Comparison of ENCODE assay signal across 9 mouse cellular contexts in the genomic region with DNA sequence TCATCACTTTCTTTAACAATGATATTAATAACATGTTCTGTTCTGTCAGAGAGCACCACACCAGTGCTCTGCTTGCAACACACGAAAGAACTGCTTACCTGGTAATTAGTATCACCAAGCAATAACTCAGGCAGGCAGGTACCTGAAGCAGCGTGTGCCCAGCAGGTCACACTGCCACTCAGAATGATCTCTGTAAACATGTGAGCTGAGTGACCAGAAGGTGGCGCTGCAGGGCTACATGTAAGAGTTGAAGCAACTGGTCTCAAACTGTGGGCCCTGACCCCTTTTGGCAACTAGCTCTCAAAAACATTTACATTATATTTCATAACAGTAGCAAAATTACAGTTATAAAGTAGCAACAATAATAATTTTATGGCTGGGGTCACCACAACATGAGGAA. TPM values are rescaled to one million over a fixed set of nuclear protein-coding genes. Genes with fewer than 3 reads are reported as not detected.
A peak's percentile ranks its signal among the peaks of the same experiment; 100 is the strongest.
DNase-seq lines count a peak whose midpoint lies in the region; ATAC-seq and TF ChIP-seq lines count a peak whose summit lies in the region.
"Had no signal": no experiment of that assay in that cellular context is flagged by ENCODE, and none has a peak within 500 bp of the region (broad histone marks: within the 10 kb centered on the region; RNA-seq: fewer than 3 reads in every experiment).

No protein-coding gene starts in this region.

- peak; percentile 71 to 92 for TF ChIP-seq CTCF in CH12.LX (conservative IDR thresholded peaks at IDR 0.05 in 1 of 2, IDR thresholded peaks at IDR 0.05 in 1 of 2; ENCODE audit: low read depth in 2 of 2, low read length in 2 of 2)

- H3K9ac ChIP-seq in CH12.LX (ENCODE audit: insufficient read depth, low read depth): no peak overlapping the region
- H3K9ac ChIP-seq: limb, embryonic 13.5 days had no signal

- TF ChIP-seq RAD21 in CH12.LX (IDR thresholded peaks at IDR 0.05; ENCODE audit: low read depth, low read length): peak; percentile 90

- dilution Hi-C loops in CH12.LX (cut with MboI; ENCODE audit: extremely low pct_ligation_motif_present, extremely low pct_unique_long_range_greater_than_20kb, low sequenced_read_pairs): no loop called here

- intact Hi-C loops in gastrocnemius, postnatal 36 days (cut with DNase I): no loop called here

- peaks cover 25 to 64% of the 10 kb centered on the region in 2 experiments for H3K36me3 ChIP-seq in CH12.LX (replicated peaks in 1 of 2; ENCODE audit: control insufficient read depth in 1 of 2, insufficient read depth in 1 of 2, low read length in 1 of 2)

- no peaks in the 10 kb centered on the region for H3K4me1 ChIP-seq in CH12.LX (ENCODE audit: control insufficient read depth in 1 of 2, insufficient read depth in 2 of 2)
- H3K4me1 ChIP-seq: limb, embryonic 13.5 days had no signal

- H3K27ac ChIP-seq in CH12.LX (ENCODE audit: insufficient read depth, low read depth): no peak overlapping the region
- H3K27ac ChIP-seq: limb, embryonic 13.5 days had no signal

- H3K4me2 ChIP-seq in CH12.LX (ENCODE audit: insufficient read depth, low read depth, poor library complexity, severe bottlenecking): no peak overlapping the region
- H3K4me2 ChIP-seq: limb, embryonic 13.5 days had no signal

- in situ Hi-C loops in CH12.LX (cut with MboI; ENCODE audit: low pct_ligation_motif_present, low pct_unique_long_range_greater_than_20kb, low sequenced_read_pairs): loop anchor here (10.0 to 25.0 kb wide), 3 partner anchors 299 to 749 kb away; partner anchors contain the start of gene Foxf2

- no peaks in the 10 kb centered on the region for H3K27me3 ChIP-seq in CH12.LX (replicated peaks)
- H3K27me3 ChIP-seq: limb, embryonic 13.5 days had no signal

- no peaks in the 10 kb centered on the region for H3K79me2 ChIP-seq in CH12.LX (replicated peaks; ENCODE audit: control insufficient read depth, extremely low read depth, insufficient read depth, poor library complexity, severe bottlenecking)

- TF ChIP-seq EP300 in CH12.LX (IDR thresholded peaks at IDR 0.05; ENCODE audit: low read length): no peak

- H3K9me3 ChIP-seq in CH12.LX (replicated peaks; ENCODE audit: low read length): no peaks in the 10 kb centered on the region
- H3K9me3 ChIP-seq: limb, embryonic 13.5 days had no signal

- TF ChIP-seq POLR2A in CH12.LX (IDR thresholded peaks at IDR 0.05; ENCODE audit: low read depth, low read length): no peak

- peak; percentile 87 for ATAC-seq in common myeloid progenitor, adult 5-6 weeks (replicated peaks; ENCODE audit: low read depth, poor library complexity, severe bottlenecking)

- H3K4me3 ChIP-seq in CH12.LX (replicated peaks in 1 of 3; ENCODE audit: low read depth in 2 of 3, low read length in 2 of 3, poor library complexity in 1 of 3): no peak overlapping the region
- H3K4me3 ChIP-seq: limb, embryonic 13.5 days had no signal

- DNase-seq in CH12.LX (ENCODE audit: extremely low read depth) (peak; percentile 86), adipocyte (ENCODE audit: low spot score) (peak; percentile 68)
- DNase-seq in gastrocnemius, postnatal 36 days: peak; percentile 53 to 60
- peak; percentile 69 to 92 for DNase-seq in kidney, postnatal 36 days
- peak; percentile 83 for DNase-seq in lung, postnatal 10 days
- DNase-seq in right cerebral cortex, postnatal 10 days (ENCODE audit: low spot score in 2 of 2): peak; percentile 60 to 72
- peak; percentile 49 to 64 for DNase-seq in urinary bladder, postnatal 36 days (ENCODE audit: low spot score in 2 of 2)

TF ChIP-seq in CH12.LX, 34 proteins besides CTCF, POLR2A, EP300 and RAD21:
- TF ChIP-seq ZKSCAN1 (IDR thresholded peaks at IDR 0.05; ENCODE audit: borderline replicate concordance, low read depth, low read length): no peak
- no peak for TF ChIP-seq CHD2 (IDR thresholded peaks at IDR 0.05; ENCODE audit: low read length)
- TF ChIP-seq BHLHE40 (IDR thresholded peaks at IDR 0.05; ENCODE audit: low read depth, low read length): 0 out of 2 replicates have a peak, but pooled peaks have one; percentile 12
- no peak for TF ChIP-seq USF1 (IDR thresholded peaks at IDR 0.05; ENCODE audit: low read depth, low read length)
- peak; percentile 89 for TF ChIP-seq SMC3 (IDR thresholded peaks at IDR 0.05; ENCODE audit: low read depth, low read length)
- no peak for TF ChIP-seq RCOR1 (conservative IDR thresholded peaks at IDR 0.05; ENCODE audit: low read depth, low read length)
- TF ChIP-seq JUN (IDR thresholded peaks at IDR 0.05; ENCODE audit: insufficient read depth, low read depth, low read length): no peak
- no peak for TF ChIP-seq UBTF (IDR thresholded peaks at IDR 0.05; ENCODE audit: low read depth, low read length)
- no peak for TF ChIP-seq HCFC1 (IDR thresholded peaks at IDR 0.05; ENCODE audit: low read depth, low read length)
- TF ChIP-seq NRF1 (IDR thresholded peaks at IDR 0.05; ENCODE audit: low read depth, low read length): no peak
- no peak for TF ChIP-seq GABPA (IDR thresholded peaks at IDR 0.05; ENCODE audit: insufficient replicate concordance, low read depth, low read length)
- peak; percentile 48 for TF ChIP-seq ZC3H11A (IDR thresholded peaks at IDR 0.05; ENCODE audit: low read depth, low read length)
- no peak for TF ChIP-seq TBP (conservative IDR thresholded peaks at IDR 0.05; ENCODE audit: low read depth, low read length)
- TF ChIP-seq ZMIZ1 (IDR thresholded peaks at IDR 0.05; ENCODE audit: low read depth, low read length): no peak
- TF ChIP-seq MAZ (IDR thresholded peaks at IDR 0.05; ENCODE audit: low read depth, low read length): no peak
- TF ChIP-seq TCF12 (IDR thresholded peaks at IDR 0.05; ENCODE audit: low read depth, low read length): no peak
- no peak for TF ChIP-seq MXI1 (IDR thresholded peaks at IDR 0.05; ENCODE audit: low read depth, low read length)
- no peak for TF ChIP-seq MAFK (IDR thresholded peaks at IDR 0.05; ENCODE audit: insufficient replicate concordance, low read length)
- peak; percentile 21; the same call in 1 of the 2 replicates for TF ChIP-seq MAX (IDR thresholded peaks at IDR 0.05; ENCODE audit: low read length)
- no peak for TF ChIP-seq E2F4 (IDR thresholded peaks at IDR 0.05; ENCODE audit: insufficient replicate concordance, low read depth, low read length)
- no peak for TF ChIP-seq IRF4 (IDR thresholded peaks at IDR 0.05; ENCODE audit: low read depth, low read length)

RNA-seq across cellular contexts. Expression of gene Hus1b, which starts 59.1 kb away (rescaled TPM):
- total RNA-seq in CH12.LX (2012; rRNA removed): 7.3 and 8.1 TPM in 2 replicates
- total RNA-seq in CH12.LX (2014; rRNA removed): 17.8 and 18.2 TPM in 2 replicates
- polyA plus RNA-seq in CH12.LX (2012; ENCODE audit: insufficient read length, low read depth): 9.0 and 9.4 TPM in 2 replicates
- 0.55 TPM in 1 of 2 replicates, not detected in the other for total RNA-seq in common myeloid progenitor, adult 5-6 weeks (2017)
- total RNA-seq in gastrocnemius, postnatal 36 days (2021): under 1 TPM in 1 of 2 experiments, not detected in 1; 0.36 TPM
- polyA plus RNA-seq: limb, embryonic 13.5 days had no signal
